Mouse (Mus musculus) granulocyte monocyte progenitor cell, adult 5-6 weeks (primary cell): ENCODE measurements at regions not wholly inside any gene's neighbourhood (a gene's known extent, or its start where the extent isn't known, plus 50 kb on each side); places are given as distances from the start of the nearest gene placed in this dataset.

Source experiments
- ATAC-seq: replicated peaks from 2 replicates; pipeline ENCODE4 v1.8.0; 2016; ENCODE audit warnings: mild to moderate bottlenecking, moderate TSS enrichment, inconsistent platforms; ENCODE audit not compliant: poor library complexity, severe bottlenecking

GRCm38 (mm10) chr2:51015360-51016128 lies 133.4 kb downstream of the Rnd3 start:
- peak; percentile 29; the same call in 1 of the 2 replicates for ATAC-seq

GRCm38 (mm10) chr2:51014232-51014631 lies 134.7 kb downstream of the Rnd3 start:
- peak; percentile 57 for ATAC-seq

GRCm38 (mm10) chr2:51013090-51013489 lies 135.8 kb downstream of the Rnd3 start:
- ATAC-seq, result peak; percentile 74

GRCm38 (mm10) chr2:51008251-51008533 lies 140.7 kb downstream of the Rnd3 start:
- ATAC-seq, result no peak

- no peak for ATAC-seq
Measured at GRCm38 (mm10) chr2:51007409-51008250, 141.3 kb downstream of the Rnd3 start.

- ATAC-seq, result no peak
Measured at GRCm38 (mm10) chr2:51006818-51007217, 142.1 kb downstream of the Rnd3 start.

GRCm38 (mm10) chr2:51001548-51001947 lies 147.4 kb downstream of the Rnd3 start:
- no peak for ATAC-seq

GRCm38 (mm10) chr2:50983883-50984410 lies 165.0 kb downstream of the Rnd3 start:
- no peak for ATAC-seq

- no peak for ATAC-seq
Measured at GRCm38 (mm10) chr2:50982571-50982970, 166.3 kb downstream of the Rnd3 start.

- ATAC-seq, result no peak
Measured at GRCm38 (mm10) chr2:50978356-50978755, 170.6 kb downstream of the Rnd3 start.

GRCm38 (mm10) chr2:50971131-50971825 lies 177.6 kb downstream of the Rnd3 start:
- no peak for ATAC-seq

GRCm38 (mm10) chr2:50968382-50968781 lies 180.5 kb downstream of the Rnd3 start:
- ATAC-seq, result no peak

- no peak for ATAC-seq
Measured at GRCm38 (mm10) chr2:50967826-50968225, 181.1 kb downstream of the Rnd3 start.

- ATAC-seq, result no peak
Measured at GRCm38 (mm10) chr2:50967133-50967532, 181.8 kb downstream of the Rnd3 start.

GRCm38 (mm10) chr2:50965485-50966017 lies 183.4 kb downstream of the Rnd3 start:
- ATAC-seq, result no peak

GRCm38 (mm10) chr2:50964062-50964461 lies 184.8 kb downstream of the Rnd3 start:
- ATAC-seq, result no peak

GRCm38 (mm10) chr2:50961049-50961448 lies 187.9 kb downstream of the Rnd3 start:
- no peak for ATAC-seq

- no peak for ATAC-seq
Measured at GRCm38 (mm10) chr2:50959323-50959722, 189.6 kb downstream of the Rnd3 start.

- no peak for ATAC-seq
Measured at GRCm38 (mm10) chr2:50954361-50955066, 194.4 kb downstream of the Rnd3 start.

- ATAC-seq, result no peak
Measured at GRCm38 (mm10) chr2:50951027-50951426, 197.9 kb downstream of the Rnd3 start.
